In the genomic region with DNA sequence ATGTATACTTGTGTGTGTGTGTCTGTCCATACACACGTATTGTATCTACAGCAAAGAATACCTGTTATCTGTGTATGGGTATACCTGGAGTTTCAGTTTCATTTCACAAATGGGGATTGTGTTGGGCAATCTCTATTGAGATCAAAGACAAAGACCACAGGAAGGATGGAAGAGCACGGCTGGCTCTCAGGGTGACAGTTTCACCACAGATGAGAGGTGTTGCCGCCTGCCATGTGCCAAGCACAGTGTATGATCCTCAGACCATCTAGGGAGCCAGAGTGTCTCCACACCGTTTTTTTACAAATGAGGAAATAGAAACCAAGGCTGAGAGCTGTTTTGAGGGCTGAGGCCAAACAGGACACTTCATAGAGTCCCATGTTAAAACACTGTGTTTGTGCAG, we compare ENCODE assay signal across 19 mouse cellular contexts. TPM values are rescaled to one million over a fixed set of nuclear protein-coding genes. Genes with fewer than 3 reads are reported as not detected.
DNase-seq lines count a peak whose midpoint lies in the region; ATAC-seq and TF ChIP-seq lines count a peak whose summit lies in the region.
"Had no signal": no experiment of that assay in that cellular context is flagged by ENCODE, and none has a peak within 500 bp of the region (broad histone marks: within the 10 kb centered on the region; RNA-seq: fewer than 3 reads in every experiment).

No protein-coding gene starts in this region.

- no peak overlapping the region for H3K4me2 ChIP-seq in liver, embryonic 15.5 days
- H3K4me2 ChIP-seq in liver, embryonic 11.5 days: no peak overlapping the region
- H3K4me2 ChIP-seq in myocyte (ENCODE audit: low read depth): peak overlapping the region; percentile 38
- H3K4me2 ChIP-seq in lung, postnatal 0 days (replicated peaks; ENCODE audit: low read depth, low read length): no peak overlapping the region
- H3K4me2 ChIP-seq: liver, embryonic 13.5 days; neural tube, embryonic 15.5 days had no signal

- H3K27me3 ChIP-seq in liver, embryonic 15.5 days: no peaks in the 10 kb centered on the region
- no peaks in the 10 kb centered on the region for H3K27me3 ChIP-seq in liver, embryonic 11.5 days (replicated peaks; ENCODE audit: control insufficient read depth, insufficient read depth, low read length)
- H3K27me3 ChIP-seq in myocyte (ENCODE audit: control insufficient read depth, insufficient read depth, insufficient read length): no peaks in the 10 kb centered on the region
- no peaks in the 10 kb centered on the region for H3K27me3 ChIP-seq in lung, postnatal 0 days (replicated peaks; ENCODE audit: insufficient read depth, low read length)
- H3K27me3 ChIP-seq: liver, embryonic 13.5 days; neural tube, embryonic 15.5 days had no signal

- H3K36me3 ChIP-seq in liver, embryonic 15.5 days (replicated peaks): no peaks in the 10 kb centered on the region
- no peaks in the 10 kb centered on the region for H3K36me3 ChIP-seq in liver, embryonic 11.5 days (ENCODE audit: control insufficient read depth, insufficient read depth, low read length)
- H3K36me3 ChIP-seq in myocyte (ENCODE audit: control insufficient read depth, insufficient read depth): no peaks in the 10 kb centered on the region
- H3K36me3 ChIP-seq in lung, postnatal 0 days (ENCODE audit: insufficient read depth, low read length): no peaks in the 10 kb centered on the region
- H3K36me3 ChIP-seq: G1E; liver, embryonic 13.5 days; neural tube, embryonic 15.5 days had no signal

- no peak overlapping the region for H3ac ChIP-seq in myocyte (ENCODE audit: control insufficient read depth, insufficient read length)

- H3K9ac ChIP-seq in liver, embryonic 15.5 days: no peak overlapping the region
- no peak overlapping the region for H3K9ac ChIP-seq in liver, embryonic 11.5 days (ENCODE audit: low read depth, low read length)
- H3K9ac ChIP-seq in lung, postnatal 0 days (replicated peaks; ENCODE audit: low read depth): no peak overlapping the region
- H3K9ac ChIP-seq: liver, embryonic 13.5 days; neural tube, embryonic 15.5 days had no signal

- no peaks in the 10 kb centered on the region for H3K9me3 ChIP-seq in liver, embryonic 15.5 days (replicated peaks)
- no peaks in the 10 kb centered on the region for H3K9me3 ChIP-seq in liver, embryonic 11.5 days (ENCODE audit: control insufficient read depth, low read length)
- no peaks in the 10 kb centered on the region for H3K9me3 ChIP-seq in lung, postnatal 0 days (ENCODE audit: low read length)
- H3K9me3 ChIP-seq: G1E; liver, embryonic 13.5 days; neural tube, embryonic 15.5 days had no signal

- H3K79me2 ChIP-seq in myocyte (ENCODE audit: control insufficient read depth, insufficient read depth): no peaks in the 10 kb centered on the region

- 0 out of 2 replicates have a peak overlapping the region, but pooled peaks have one; percentile 34 for H3K27ac ChIP-seq in liver, embryonic 15.5 days (replicated peaks)
- no peak overlapping the region for H3K27ac ChIP-seq in liver, embryonic 11.5 days (ENCODE audit: low read depth, low read length)
- no peak overlapping the region for H3K27ac ChIP-seq in lung, postnatal 0 days (ENCODE audit: low read length)
- H3K27ac ChIP-seq: neural tube, embryonic 15.5 days; stomach, postnatal 0 days had no signal

- H3K4me3 ChIP-seq in liver, embryonic 15.5 days (replicated peaks): no peak overlapping the region
- no peak overlapping the region for H3K4me3 ChIP-seq in liver, embryonic 11.5 days (ENCODE audit: low read depth, low read length)
- no peak overlapping the region for H3K4me3 ChIP-seq in myocyte
- no peak overlapping the region for H3K4me3 ChIP-seq in lung, postnatal 0 days (ENCODE audit: low read depth, low read length)
- H3K4me3 ChIP-seq: liver, embryonic 13.5 days; neural tube, embryonic 15.5 days had no signal

- TF ChIP-seq EP300 in lung, postnatal 0 days (IDR thresholded peaks at IDR 0.05): no peak

- TF ChIP-seq POLR2A in myocyte (IDR thresholded peaks at IDR 0.05; ENCODE audit: insufficient read length, low read depth): no peak

- TF ChIP-seq CTCF in lung, postnatal 0 days (IDR thresholded peaks at IDR 0.05): no peak

- H3K4me1 ChIP-seq in liver, embryonic 15.5 days (replicated peaks): no peaks in the 10 kb centered on the region
- H3K4me1 ChIP-seq in liver, embryonic 11.5 days (replicated peaks; ENCODE audit: control insufficient read depth, insufficient read depth, low read length): no peaks in the 10 kb centered on the region
- H3K4me1 ChIP-seq in lung, postnatal 0 days (ENCODE audit: insufficient read depth, low read depth, low read length): no peaks in the 10 kb centered on the region
- H3K4me1 ChIP-seq: liver, embryonic 13.5 days; neural tube, embryonic 15.5 days had no signal

- 25% methylated on average over 4 of the region's 4 CpGs for WGBS in liver, embryonic 15.5 days (ENCODE audit: insufficient replicate concordance)
- WGBS in liver, embryonic 11.5 days: 56% methylated on average over 4 of the region's 4 CpGs
- WGBS in lung, postnatal 0 days: 73% methylated on average over 4 of the region's 4 CpGs

- no peak for DNase-seq in liver, embryonic 11.5 days (ENCODE audit: low spot score)
- peak; percentile 16 for DNase-seq in A20 (ENCODE audit: low read depth, low spot score)
- DNase-seq in lung, postnatal 0 days (ENCODE audit: low spot score): no peak
- DNase-seq in ovary, postnatal 10 days (ENCODE audit: low spot score): no peak
- no peak for DNase-seq in gastrocnemius, postnatal 4 days (ENCODE audit: low spot score in 2 of 2)
- DNase-seq: adrenal gland, postnatal 14 days; cerebellum, adult 9-10 months; kidney, postnatal 14 days; liver, embryonic 13.5 days had no signal

- ATAC-seq in liver, embryonic 15.5 days (ENCODE audit: insufficient read depth): no peak
- no peak for ATAC-seq in liver, embryonic 11.5 days (replicated peaks; ENCODE audit: low FRiP score)
- peak; percentile 51 for ATAC-seq in common myeloid progenitor, adult 5-6 weeks (replicated peaks; ENCODE audit: low read depth, poor library complexity, severe bottlenecking)
- ATAC-seq in lung, postnatal 0 days: no peak
- ATAC-seq: forebrain, embryonic 14.5 days; intestine, embryonic 16.5 days had no signal

TF ChIP-seq in myocyte, 11 proteins besides CTCF, POLR2A, EP300 and RAD21:
- no peak for TF ChIP-seq E2F4 (IDR thresholded peaks at IDR 0.05; ENCODE audit: insufficient read depth)
- no peak for TF ChIP-seq USF1 (IDR thresholded peaks at IDR 0.05; ENCODE audit: low read depth)
- no peak for TF ChIP-seq MYOG (IDR thresholded peaks at IDR 0.05; ENCODE audit: control insufficient read depth in 1 of 3, insufficient read depth in 1 of 3, insufficient read length in 2 of 3, low read depth in 2 of 3)
- TF ChIP-seq TCF12 (IDR thresholded peaks at IDR 0.05; ENCODE audit: insufficient read depth, poor library complexity, severe bottlenecking): no peak
- no peak for TF ChIP-seq TCF3 (IDR thresholded peaks at IDR 0.05; ENCODE audit: insufficient read length, low read depth)
- TF ChIP-seq MYOD1 (IDR thresholded peaks at IDR 0.05; ENCODE audit: control insufficient read depth in 1 of 3, insufficient read length in 2 of 3, low read depth in 2 of 3): no peak
- no peak for TF ChIP-seq MAX (IDR thresholded peaks at IDR 0.05; ENCODE audit: low read depth)
- TF ChIP-seq REST (IDR thresholded peaks at IDR 0.05; ENCODE audit: insufficient read depth, insufficient read length): no peak
- no peak for TF ChIP-seq SRF (IDR thresholded peaks at IDR 0.05; ENCODE audit: control insufficient read depth, insufficient read length, low read depth)
- no peak for TF ChIP-seq CEBPB (IDR thresholded peaks at IDR 0.05; ENCODE audit: insufficient read depth, poor library complexity, severe bottlenecking)
- no peak for TF ChIP-seq POLR2AphosphoS2 (IDR thresholded peaks at IDR 0.05; ENCODE audit: insufficient read length, low read depth)

RNA-seq across cellular contexts. Expression of a gene that starts 32.7 kb away (rescaled TPM):
- 5.8 and 6.7 TPM in 2 replicates for polyA plus RNA-seq in liver, embryonic 15.5 days (2015; fragmentation: Nextera tagmentation; extraction: Ambion mirVana)
- 2.2 TPM in 2 replicates for polyA plus RNA-seq in liver, embryonic 11.5 days (2014; fragmentation: Nextera tagmentation; extraction: Ambion mirVana)
- total RNA-seq in common myeloid progenitor, adult 5-6 weeks (2017): 78.1 and 85.9 TPM in 2 replicates
- polyA plus RNA-seq in myocyte (2012; fragmentation: generic; extraction: Trizol): 0.01 TPM
- polyA plus RNA-seq in lung, postnatal 0 days (2015; fragmentation: Nextera tagmentation; extraction: Ambion mirVana): 1.4 and 1.7 TPM in 2 replicates
- 1 to 10 TPM; 1.1 to 1.5 TPM for total RNA-seq in gastrocnemius, postnatal 4 days (2021)
- total RNA-seq: left cerebral cortex, postnatal 36 days had no signal
- polyA plus RNA-seq: midbrain, postnatal 0 days had no signal
